ENCODE assay signal across 9 mouse cellular contexts in the genomic region with DNA sequence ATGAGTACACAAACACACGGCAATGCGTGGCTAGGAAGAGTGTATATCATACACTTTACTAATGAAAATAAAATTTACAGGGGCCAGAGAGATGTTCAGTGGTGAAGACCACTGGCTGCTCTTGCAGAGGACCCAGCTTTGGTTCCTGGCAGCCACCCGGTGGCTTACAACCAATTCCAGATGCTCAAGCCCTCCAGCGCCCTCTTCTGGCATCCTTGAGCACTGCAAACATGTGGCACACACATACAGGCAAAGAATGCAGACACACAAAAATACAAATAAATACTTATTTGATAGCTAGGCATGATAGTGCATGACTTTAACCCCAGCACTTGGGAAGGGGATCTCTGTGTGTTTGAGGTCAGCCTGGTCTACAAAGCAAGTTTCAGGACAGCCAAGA. TPM values are rescaled to one million over a fixed set of nuclear protein-coding genes. Genes with fewer than 3 reads are reported as not detected.
A peak's percentile ranks its signal among the peaks of the same experiment; 100 is the strongest.
DNase-seq lines count a peak whose midpoint lies in the region; ATAC-seq and TF ChIP-seq lines count a peak whose summit lies in the region.
"Had no signal": no experiment of that assay in that cellular context is flagged by ENCODE, and none has a peak within 500 bp of the region (broad histone marks: within the 10 kb centered on the region; RNA-seq: fewer than 3 reads in every experiment).

No protein-coding gene starts in this region.

- no peak overlapping the region for H3K4me3 ChIP-seq in heart, adult 2 months
- no peak overlapping the region for H3K4me3 ChIP-seq in liver, embryonic 14.5 days (ENCODE audit: insufficient read depth in 1 of 2, low read depth in 2 of 2, low read length in 2 of 2)
- no peak overlapping the region for H3K4me3 ChIP-seq in liver, embryonic 11.5 days (ENCODE audit: low read depth, low read length)
- no peak overlapping the region for H3K4me3 ChIP-seq in limb, embryonic 15.5 days
- H3K4me3 ChIP-seq in cerebellum, adult 2 months (replicated peaks; ENCODE audit: insufficient read depth, low read depth, low read length): no peak overlapping the region
- H3K4me3 ChIP-seq: hindbrain, embryonic 13.5 days had no signal

- peak; percentile 18 for TF ChIP-seq CTCF in heart, adult 2 months (IDR thresholded peaks at IDR 0.05)
- peak; percentile 55 for TF ChIP-seq CTCF in liver, embryonic 14.5 days (IDR thresholded peaks at IDR 0.05; ENCODE audit: low read depth)
- no peak for TF ChIP-seq CTCF in cerebellum, adult 2 months (IDR thresholded peaks at IDR 0.05; ENCODE audit: borderline replicate concordance, insufficient read depth, low read depth, low read length)

- H3K27me3 ChIP-seq in heart, adult 2 months (ENCODE audit: control insufficient read depth, insufficient read depth, low read length): peaks cover 5% of the 10 kb centered on the region
- H3K27me3 ChIP-seq in liver, embryonic 14.5 days (ENCODE audit: control insufficient read depth, insufficient read depth, low read length): peaks cover 12% of the 10 kb centered on the region
- peaks cover under 1% of the 10 kb centered on the region; the same call in 1 of the 2 replicates for H3K27me3 ChIP-seq in liver, embryonic 11.5 days (replicated peaks; ENCODE audit: control insufficient read depth, insufficient read depth, low read length)
- H3K27me3 ChIP-seq in limb, embryonic 15.5 days: 0 out of 2 replicates have a peak, but pooled peaks cover 7% of the 10 kb centered on the region
- H3K27me3 ChIP-seq in cerebellum, adult 2 months (ENCODE audit: control insufficient read depth, insufficient read depth, low read length): no peaks in the 10 kb centered on the region; the same call in 1 of the 2 replicates

- H3K79me2 ChIP-seq in heart, adult 2 months (replicated peaks; ENCODE audit: control insufficient read depth, insufficient read depth, low read length): no peaks in the 10 kb centered on the region

- no peaks in the 10 kb centered on the region for H3K9me3 ChIP-seq in liver, embryonic 14.5 days (ENCODE audit: control insufficient read depth, low read length)
- no peaks in the 10 kb centered on the region; the same call in 1 of the 2 replicates for H3K9me3 ChIP-seq in liver, embryonic 11.5 days (ENCODE audit: control insufficient read depth, low read length)
- H3K9me3 ChIP-seq in limb, embryonic 15.5 days: no peaks in the 10 kb centered on the region
- H3K9me3 ChIP-seq: hindbrain, embryonic 13.5 days had no signal

- H3K9ac ChIP-seq in heart, adult 2 months (ENCODE audit: low read depth, low read length): no peak overlapping the region
- H3K9ac ChIP-seq in liver, embryonic 14.5 days (replicated peaks): no peak overlapping the region
- H3K9ac ChIP-seq in liver, embryonic 11.5 days (ENCODE audit: low read depth, low read length): no peak overlapping the region
- H3K9ac ChIP-seq in limb, embryonic 15.5 days: no peak overlapping the region
- H3K9ac ChIP-seq: hindbrain, embryonic 13.5 days had no signal

- no peak for DNase-seq in heart, adult 2 months
- DNase-seq in heart, adult 11 months: no peak
- no peak for DNase-seq in liver, embryonic 14.5 days (ENCODE audit: low read depth in 3 of 3, low spot score in 3 of 3)
- no peak for DNase-seq in liver, embryonic 11.5 days (ENCODE audit: low spot score)
- DNase-seq in NIH3T3 (ENCODE audit: low read depth): peak; percentile 51
- DNase-seq in cerebellum, adult 2 months: no peak
- no peak for DNase-seq in left cerebral cortex, adult 8-10 months (ENCODE audit: low spot score in 2 of 2)

- TF ChIP-seq EP300 in heart, adult 2 months (IDR thresholded peaks at IDR 0.05; ENCODE audit: insufficient read depth, low read depth, low read length): no peak
- no peak for TF ChIP-seq EP300 in liver, embryonic 14.5 days (IDR thresholded peaks at IDR 0.05; ENCODE audit: low read depth)

- intact Hi-C loops in heart, adult 2 months (cut with DNase I): no loop called here

- H3K4me1 ChIP-seq in heart, adult 2 months (ENCODE audit: control insufficient read depth, insufficient read depth, low read length): 0 out of 2 replicates have a peak, but pooled peaks cover 1% of the 10 kb centered on the region
- peaks cover 0 to 10% of the 10 kb centered on the region in 2 experiments; a peak in 2 of 4 replicates for H3K4me1 ChIP-seq in liver, embryonic 14.5 days (replicated peaks; ENCODE audit: control insufficient read depth in 2 of 2, insufficient read depth in 2 of 2, low read length in 1 of 2)
- H3K4me1 ChIP-seq in liver, embryonic 11.5 days (replicated peaks; ENCODE audit: control insufficient read depth, insufficient read depth, low read length): peaks cover 32% of the 10 kb centered on the region
- H3K4me1 ChIP-seq in limb, embryonic 15.5 days: peaks cover 77% of the 10 kb centered on the region
- H3K4me1 ChIP-seq in cerebellum, adult 2 months (ENCODE audit: control insufficient read depth, insufficient read depth, low read length): 0 out of 2 replicates have a peak, but pooled peaks cover 2% of the 10 kb centered on the region

- no peak for TF ChIP-seq POLR2A in heart, adult 2 months (IDR thresholded peaks at IDR 0.05; ENCODE audit: insufficient read depth, low read depth, low read length)
- TF ChIP-seq POLR2A in cerebellum, adult 2 months (IDR thresholded peaks at IDR 0.05; ENCODE audit: borderline replicate concordance, insufficient read depth, low read length): no peak

- 78% methylated on average over 4 of the region's 4 CpGs for WGBS in heart, adult 2 months
- WGBS in liver, embryonic 14.5 days (ENCODE audit: insufficient replicate concordance): 69% methylated on average over 4 of the region's 4 CpGs
- WGBS in liver, embryonic 11.5 days: 83% methylated on average over 4 of the region's 4 CpGs
- 64% methylated on average over 4 of the region's 4 CpGs for WGBS in limb, embryonic 15.5 days
- WGBS in cerebellum, adult 2 months: 72% methylated on average over 4 of the region's 4 CpGs

- no peak overlapping the region for H3K4me2 ChIP-seq in liver, embryonic 14.5 days (ENCODE audit: low read depth)
- H3K4me2 ChIP-seq in liver, embryonic 11.5 days: no peak overlapping the region
- no peak overlapping the region; the same call in 1 of the 2 replicates for H3K4me2 ChIP-seq in limb, embryonic 15.5 days
- H3K4me2 ChIP-seq: hindbrain, embryonic 13.5 days had no signal

- H3K27ac ChIP-seq in heart, adult 2 months: no peak overlapping the region
- H3K27ac ChIP-seq in liver, embryonic 14.5 days: no peak overlapping the region
- H3K27ac ChIP-seq in liver, embryonic 11.5 days (ENCODE audit: low read depth, low read length): no peak overlapping the region
- H3K27ac ChIP-seq in limb, embryonic 15.5 days: peak overlapping the region; percentile 84
- no peak overlapping the region for H3K27ac ChIP-seq in cerebellum, adult 2 months (ENCODE audit: insufficient read depth, low read length)
- H3K27ac ChIP-seq: hindbrain, embryonic 13.5 days had no signal

- no peak for ATAC-seq in liver, embryonic 14.5 days (ENCODE audit: insufficient read depth)
- no peak for ATAC-seq in liver, embryonic 11.5 days (replicated peaks; ENCODE audit: low FRiP score)
- no peak for ATAC-seq in limb, embryonic 15.5 days (ENCODE audit: insufficient number of reproducible peaks, low FRiP score, low TSS enrichment, low read depth)

- H3K36me3 ChIP-seq in heart, adult 2 months (ENCODE audit: control insufficient read depth, insufficient read depth, low read length): no peaks in the 10 kb centered on the region
- H3K36me3 ChIP-seq in liver, embryonic 14.5 days (replicated peaks; ENCODE audit: control insufficient read depth, insufficient read depth, low read depth): no peaks in the 10 kb centered on the region
- peaks cover 3% of the 10 kb centered on the region; the same call in 1 of the 2 replicates for H3K36me3 ChIP-seq in liver, embryonic 11.5 days (ENCODE audit: control insufficient read depth, insufficient read depth, low read length)
- H3K36me3 ChIP-seq in limb, embryonic 15.5 days: no peaks in the 10 kb centered on the region
- H3K36me3 ChIP-seq: hindbrain, embryonic 13.5 days had no signal

RNA-seq across cellular contexts. Expression of a gene that starts 34.3 kb away (rescaled TPM):
- total RNA-seq in heart, adult 2 months (2021): 1 to 10 TPM; 2.0 to 2.2 TPM
- polyA plus RNA-seq in heart, adult 2 months (2012; rRNA removed): 2.4 TPM in 2 replicates
- 1.9 and 2.2 TPM in 2 replicates for polyA plus RNA-seq in liver, embryonic 14.5 days (2012; rRNA removed)
- 1.8 and 2.3 TPM in 2 replicates for polyA plus RNA-seq in liver, embryonic 14.5 days (2014; fragmentation: Nextera tagmentation; extraction: Ambion mirVana)
- polyA plus RNA-seq in liver, embryonic 11.5 days (2014; fragmentation: Nextera tagmentation; extraction: Ambion mirVana): 6.0 and 6.1 TPM in 2 replicates
- 2.9 and 3.8 TPM in 2 replicates for polyA plus RNA-seq in limb, embryonic 15.5 days (2015; fragmentation: Nextera tagmentation; extraction: Ambion mirVana)
- 5.3 and 5.7 TPM in 2 replicates for polyA plus RNA-seq in cerebellum, adult 2 months (2012; rRNA removed)
- 1 to 10 TPM; 4.7 to 6.5 (median 5.8) TPM for total RNA-seq in left cerebral cortex, adult 8-10 months (2022)

RNA-seq across cellular contexts. Expression of a gene that starts 36.0 kb away (rescaled TPM):
- total RNA-seq in heart, adult 2 months (2021): under 1 TPM; 0.21 to 0.36 TPM
- polyA plus RNA-seq in heart, adult 2 months (2012; rRNA removed): 0.79 and 1.5 TPM in 2 replicates
- polyA plus RNA-seq in liver, embryonic 14.5 days (2012; rRNA removed): 2.3 and 2.6 TPM in 2 replicates
- polyA plus RNA-seq in liver, embryonic 14.5 days (2014; fragmentation: Nextera tagmentation; extraction: Ambion mirVana): 0.88 and 1.1 TPM in 2 replicates
- 3.1 and 3.6 TPM in 2 replicates for polyA plus RNA-seq in liver, embryonic 11.5 days (2014; fragmentation: Nextera tagmentation; extraction: Ambion mirVana)
- polyA plus RNA-seq in limb, embryonic 15.5 days (2015; fragmentation: Nextera tagmentation; extraction: Ambion mirVana): 7.9 and 9.2 TPM in 2 replicates
- polyA plus RNA-seq in cerebellum, adult 2 months (2012; rRNA removed): 0.44 and 0.84 TPM in 2 replicates
- 1 to 10 TPM in 1 of 4 experiments, under 1 TPM in 3; 0.37 to 1.0 (median 0.65) TPM for total RNA-seq in left cerebral cortex, adult 8-10 months (2022)
